Mouse (Mus musculus) gastrocnemius, adult 18-20 months (tissue): ENCODE measurements around the gene Ston1. TPM values are rescaled to one million over a fixed set of nuclear protein-coding genes. Genes with fewer than 3 reads are reported as not detected.

Experiments used
- DNase-seq: peaks from one replicate; pipeline ENCODE4 v3.0.0; 2021; ENCODE audit warnings: low spot score
- total RNA-seq, 2 experiments: library from RNA; stranded (reverse); gene quantifications; 2 replicates each; pipeline ENCODE4 v1.2.3; 2021

Gene Ston1
- total RNA-seq, 2 experiments from 2014 or later = 5.1 to 6.2 TPM

DNA sequence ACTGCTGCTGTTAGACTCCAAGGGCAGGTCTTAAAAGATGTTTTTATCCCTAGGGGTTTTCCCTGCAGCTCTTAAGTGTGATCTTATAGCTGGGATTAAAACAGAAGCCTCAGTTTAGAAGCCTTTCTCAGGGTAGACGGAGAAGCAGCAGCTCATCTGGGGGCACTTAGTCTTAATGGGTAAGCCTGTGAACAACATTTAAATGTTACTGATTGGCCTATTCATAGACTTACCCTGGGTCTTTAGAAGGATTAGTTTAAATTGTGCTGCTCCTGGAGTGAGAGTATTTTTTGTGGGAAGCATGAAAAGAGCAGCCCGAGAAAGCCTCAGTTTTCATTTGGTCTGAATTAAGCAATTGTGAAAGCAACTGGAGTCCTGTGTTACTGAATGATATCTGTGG is 72.4 kb downstream of the Ston1 start:
- no peak for DNase-seq

DNA sequence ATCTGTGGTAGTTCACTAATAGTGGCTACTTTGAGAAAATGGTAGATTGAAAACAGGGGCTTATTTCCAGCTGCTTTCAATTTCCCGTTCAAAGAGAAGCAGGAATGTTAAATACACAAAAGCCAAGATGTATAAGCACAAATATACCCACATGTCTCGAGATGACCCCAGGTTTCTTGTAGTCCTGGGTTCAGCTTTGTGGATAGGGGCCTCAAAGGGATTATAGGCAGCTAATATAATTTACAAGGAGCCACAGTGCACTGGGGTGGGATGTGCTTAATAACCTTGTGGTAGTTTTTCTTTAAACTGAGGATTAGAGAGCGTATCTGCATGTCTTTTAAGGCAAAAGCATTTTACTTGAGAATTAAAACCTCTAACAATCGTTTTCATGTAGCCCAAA is 73.3 kb downstream of the Ston1 start:
- no peak for DNase-seq

DNA sequence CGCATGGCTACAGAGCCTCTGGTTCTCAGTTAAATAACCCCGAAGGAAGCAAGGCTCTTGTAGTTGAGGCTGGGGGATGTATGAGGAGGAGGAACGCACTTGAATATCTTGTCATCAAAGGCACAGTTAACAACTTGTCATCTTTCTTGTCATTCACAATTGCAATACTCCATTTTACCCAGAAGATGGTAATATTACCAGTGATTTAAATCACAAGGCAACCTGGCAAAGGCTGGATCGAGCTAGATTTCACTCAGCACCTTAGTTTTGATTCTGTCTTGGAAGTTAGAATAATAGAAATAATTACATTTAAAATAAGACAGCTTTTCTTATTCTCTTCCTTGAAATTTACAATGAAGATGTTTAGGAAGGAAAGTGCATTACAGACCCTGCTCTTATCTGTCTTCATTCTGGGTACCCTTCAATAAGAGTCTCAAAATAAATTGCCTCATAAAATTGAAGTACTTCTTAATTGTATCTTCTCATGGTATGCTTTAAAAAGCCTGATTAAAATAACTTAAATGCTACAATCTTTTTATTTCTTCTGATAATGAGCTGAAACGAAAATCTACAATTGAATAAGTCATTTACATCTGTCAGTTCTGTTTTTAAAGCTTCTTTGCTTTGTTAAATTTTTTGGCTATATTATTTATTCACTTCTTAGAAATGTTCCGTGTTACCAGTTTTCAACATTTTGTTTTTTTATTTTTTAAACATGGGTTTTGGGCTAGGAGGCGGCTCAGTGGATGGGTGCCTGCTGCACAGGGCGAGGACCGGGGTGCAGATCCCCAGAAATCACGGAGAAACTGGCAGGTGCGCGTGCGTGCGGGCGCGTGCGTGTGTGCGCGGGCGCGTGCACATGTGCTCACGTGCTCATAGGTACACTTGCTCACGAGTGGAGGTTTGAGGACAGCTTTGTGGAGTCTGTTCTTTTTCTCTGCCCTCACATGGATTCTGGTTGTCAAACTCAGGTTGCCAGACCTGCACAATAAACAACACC is 78.1 kb downstream of the Ston1 start:
- DNase-seq = no peak

DNA sequence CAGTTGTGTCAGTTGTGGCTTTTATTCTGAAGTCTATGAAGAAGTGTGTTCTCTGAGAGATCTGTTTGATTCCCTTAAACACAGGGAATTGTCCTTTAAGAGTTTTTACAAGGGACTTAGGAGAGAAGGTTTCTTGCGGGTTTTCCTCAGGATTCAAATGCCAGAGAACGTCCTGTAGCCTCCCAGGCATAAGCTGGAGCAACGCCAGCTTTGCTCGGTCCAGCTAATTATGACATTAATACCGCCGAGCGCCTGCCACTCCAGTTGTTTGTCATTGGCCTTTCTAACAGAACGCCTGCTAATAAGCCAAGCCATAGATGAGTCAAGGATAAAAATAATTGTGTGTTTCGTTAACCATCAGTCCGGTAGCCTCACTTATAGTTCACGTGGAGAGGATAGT is 90.7 kb downstream of the Ston1 start:
- DNase-seq = no peak

DNA sequence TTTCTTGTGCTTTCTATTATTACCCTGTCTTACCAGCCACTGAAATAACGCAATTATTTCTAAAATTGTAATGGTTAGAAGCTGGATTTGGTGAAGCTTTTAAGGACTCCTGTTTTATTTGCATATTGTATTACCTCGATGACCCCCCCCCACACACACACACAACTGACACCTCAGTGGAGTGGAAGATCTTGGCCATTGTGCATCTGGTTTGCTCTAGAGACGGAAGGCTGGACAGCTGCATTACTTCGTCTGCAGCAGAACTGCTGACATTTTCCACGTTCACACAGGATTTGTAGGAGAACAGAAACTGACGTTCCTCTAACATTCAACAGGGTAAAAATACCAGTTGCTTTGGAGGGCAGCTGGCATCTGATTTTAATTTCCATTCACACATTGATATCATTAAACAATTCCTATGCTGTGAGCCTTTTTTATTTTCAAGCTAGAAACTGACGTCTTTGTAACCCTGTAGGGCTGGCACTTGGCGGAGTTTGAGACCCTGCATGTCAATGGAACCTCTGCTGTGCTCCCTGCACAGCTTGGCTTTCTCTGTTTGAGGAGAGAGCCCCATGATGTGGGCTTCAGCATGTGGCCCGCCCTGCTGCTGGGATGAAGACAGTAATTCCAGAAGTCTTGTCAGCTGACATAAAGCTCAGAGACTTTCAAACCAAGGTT is 99.3 kb downstream of the Ston1 start:
- no peak for DNase-seq

DNA sequence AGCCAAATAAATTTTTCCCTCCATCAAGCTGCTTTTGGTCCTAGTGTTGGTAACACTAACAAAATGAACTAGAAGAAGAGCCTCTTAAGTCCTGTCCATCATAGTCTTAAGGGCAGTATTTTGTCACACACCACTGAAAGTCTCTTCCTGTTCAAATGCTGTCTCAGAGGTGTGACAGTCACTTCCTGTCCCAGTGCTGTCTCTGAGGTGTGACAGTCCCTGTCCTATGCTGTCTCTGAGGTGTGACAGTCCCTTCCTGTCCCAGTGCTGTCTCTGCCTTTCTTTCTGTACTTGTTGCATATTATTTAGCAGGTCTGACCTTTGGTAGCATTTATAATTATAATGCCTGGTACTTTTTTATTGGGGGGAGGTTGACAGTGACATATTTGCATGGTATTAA is 103.4 kb downstream of the Ston1 start:
- DNase-seq = no peak

DNA sequence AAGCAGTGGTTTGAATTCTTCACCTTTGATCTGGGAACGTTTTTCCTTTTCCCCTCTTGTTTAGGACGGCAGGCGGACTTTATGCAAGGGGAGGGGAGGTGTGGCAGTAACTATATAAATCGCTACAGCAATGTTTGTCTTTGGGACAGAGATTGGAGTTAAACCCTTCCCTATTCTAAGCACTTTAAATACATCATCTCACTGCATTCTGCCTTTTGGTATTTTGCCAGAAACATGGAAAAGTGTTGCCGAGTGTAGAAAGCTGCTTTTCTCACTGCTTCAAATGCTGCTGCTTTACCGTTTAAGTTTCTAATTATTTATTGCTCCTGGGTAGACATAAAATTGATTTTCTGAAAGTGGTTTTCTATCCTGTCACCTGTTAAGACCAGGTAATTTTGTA is 104.9 kb downstream of the Ston1 start:
- no peak for DNase-seq

DNA sequence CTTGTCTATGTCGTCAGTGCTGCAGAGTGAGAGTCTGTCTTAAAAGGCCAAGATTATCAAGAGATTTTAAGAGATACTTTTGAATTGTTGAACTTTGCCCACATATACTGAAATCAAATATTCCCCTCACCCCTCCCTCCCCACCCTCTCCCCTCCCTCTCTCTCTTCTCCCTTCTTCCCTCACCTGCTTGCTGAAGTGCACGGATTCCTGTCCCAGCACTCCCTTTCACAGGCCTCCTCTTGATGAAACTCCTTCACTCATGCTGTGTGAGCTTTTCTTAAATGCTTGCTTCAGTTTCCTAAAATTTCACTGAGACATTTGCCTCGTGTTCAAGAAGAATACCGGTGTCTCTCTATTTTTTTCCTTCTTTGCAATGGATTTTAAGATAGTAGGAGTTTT is 105.6 kb downstream of the Ston1 start:
- no peak for DNase-seq

DNA sequence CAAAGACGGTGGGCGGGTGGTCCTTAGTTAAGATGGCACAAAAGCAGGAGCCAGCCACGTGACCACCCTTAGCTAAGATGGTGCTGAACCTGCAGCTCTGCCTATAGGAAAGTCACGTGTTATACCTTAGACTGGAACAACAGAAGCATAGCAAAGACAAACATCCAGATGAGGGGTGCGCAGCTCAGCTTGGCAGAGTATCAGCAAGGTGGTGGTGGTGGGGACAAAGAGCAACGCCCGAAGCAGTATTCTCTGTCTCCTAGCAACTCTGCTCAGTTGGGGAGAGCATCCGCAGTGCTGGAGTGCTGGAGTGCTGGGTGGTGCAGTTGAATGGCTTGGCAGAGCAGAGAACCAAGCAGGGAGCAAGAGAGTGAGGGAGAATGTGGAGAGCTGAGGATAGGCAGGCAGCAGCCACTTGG is 108.8 kb downstream of the Ston1 start:
- no peak for DNase-seq

Other genes starting within 250 kb of the Ston1 start
- 10 to 100 TPM; 11.5 to 14.3 TPM for gene Foxn2, start 157.0 kb upstream of the Ston1 start, total RNA-seq
- gene Ppp1r21, start 67.6 kb upstream of the Ston1 start, total RNA-seq = 1 to 10 TPM; 6.2 TPM
- gene Gtf2a1l, start 71.0 kb downstream of the Ston1 start, total RNA-seq = not detected
- not detected for gene Lhcgr, start 194.3 kb downstream of the Ston1 start, total RNA-seq